Mouse (Mus musculus) midbrain, embryonic 11.5 days (tissue): Measurements from ENCODE around the gene Lnx2. TPM values are rescaled to one million over a fixed set of nuclear protein-coding genes. Genes with fewer than 3 reads are reported as not detected.

ENCODE experiments used
- ATAC-seq: fragments of 200-750 bp; cut with Nextera tagmentation; 2 replicates; pipeline ENCODE4 v1.8.0; 2017; ENCODE audit warnings: moderate TSS enrichment, moderate library complexity; ENCODE audit not compliant: low FRiP score
- DNase-seq: peaks from one replicate; pipeline ENCODE4 v3.0.0; 2015; ENCODE audit warnings: low spot score; ENCODE audit errors: missing footprints
- H3K27ac ChIP-seq: fragments of 300-500 bp; sonication (generic); 2 replicates; pipeline ENCODE4 v1.5.1; 2014; ENCODE audit warnings: low read depth, low read length
- H3K27me3 ChIP-seq: fragments of 300-500 bp; sonication (generic); 2 replicates; pipeline ENCODE4 v1.6.1; 2014; ENCODE audit warnings: mild to moderate bottlenecking, low read length, moderate library complexity, mixed read lengths; ENCODE audit not compliant: control insufficient read depth, insufficient read depth
- H3K36me3 ChIP-seq: fragments of 300-500 bp; sonication (generic); 2 replicates; pipeline ENCODE4 v1.6.1; 2014; ENCODE audit warnings: mild to moderate bottlenecking, low read length, moderate library complexity, mixed read lengths; ENCODE audit not compliant: control insufficient read depth, insufficient read depth
- H3K4me1 ChIP-seq: fragments of 300-500 bp; sonication (generic); 2 replicates; pipeline ENCODE4 v1.6.1; 2014; ENCODE audit warnings: low read length; ENCODE audit not compliant: control insufficient read depth, insufficient read depth
- H3K4me2 ChIP-seq: fragments of 300-500 bp; sonication (generic); 2 replicates; pipeline ENCODE4 v1.6.1; 2014; ENCODE audit warnings: mild to moderate bottlenecking, moderate library complexity
- H3K4me3 ChIP-seq: fragments of 300-500 bp; sonication (generic); 2 replicates; pipeline ENCODE4 v1.5.1; 2014; ENCODE audit warnings: low read depth, low read length
- H3K9ac ChIP-seq: fragments of 300-500 bp; sonication (generic); 2 replicates; pipeline ENCODE4 v1.6.1; 2014; ENCODE audit warnings: low read length
- H3K9me3 ChIP-seq: fragments of 300-500 bp; sonication (generic); 2 replicates; pipeline ENCODE4 v1.6.1; 2016; ENCODE audit warnings: low read length; ENCODE audit not compliant: control insufficient read depth
- WGBS: fragments of 180-500 bp; shearing (Covaris S2); extraction: QIAGEN DNeasy Blood & Tissue Kit; methylation state at CpG from one replicate; pipeline ENCODE4 v1.1.7; 2014; 5-methylcytosine and 5-hydroxymethylcytosine counted together
- polyA plus RNA-seq: library from polyadenylated mRNA; unstranded; fragments of >200 nt; fragmentation: Nextera tagmentation; extraction: Ambion mirVana; gene quantifications from 2 replicates; pipeline ENCODE4 v1.2.1, GENCODE M21; 2014

Lnx2 gene
- polyA plus RNA-seq, 1 experiment from 2014 or later = 8.1 TPM

GRCm38 (mm10) chr5:147107276-147107675, 30.9 kb upstream of the Lnx2 start:
- Histone ChIP-seq H3K36me3 (peaks cover 5% of the 10 kb centered on the region; the same call in 1 of the 2 replicates), H3K27me3 (no peaks in the 10 kb centered on the region), H3K9me3 (no peaks in the 10 kb centered on the region), H3K27ac (no peak overlapping the region), H3K4me1 (no peaks in the 10 kb centered on the region), H3K4me3 (no peak overlapping the region), H3K9ac (no peak overlapping the region), H3K4me2 (no peak overlapping the region)
- 97% methylated on average over 3 of the region's 3 CpGs for WGBS
- ATAC-seq = no peak
- DNase-seq = no peak

- no peak for ATAC-seq
- Histone ChIP-seq H3K27ac (no peak overlapping the region), H3K4me1 (no peaks in the 10 kb centered on the region), H3K9ac (no peak overlapping the region), H3K4me2 (no peak overlapping the region), H3K4me3 (no peak overlapping the region), H3K27me3 (no peaks in the 10 kb centered on the region), H3K9me3 (no peaks in the 10 kb centered on the region), H3K36me3 (0 out of 2 replicates have a peak, but pooled peaks cover 2% of the 10 kb centered on the region)
- WGBS = 92% methylated on average over 6 of the region's 6 CpGs
- DNase-seq = no peak
These were observed 25.9 kb upstream of the Lnx2 start for GRCm38 (mm10) chr5:147102295-147102694.

- DNase-seq (peak; percentile 21), ATAC-seq (no peak)
- H3K4me2 ChIP-seq = no peak overlapping the region
- H3K9me3 ChIP-seq = no peaks in the 10 kb centered on the region
- no peak overlapping the region for H3K9ac ChIP-seq
- H3K4me3 ChIP-seq = no peak overlapping the region
- 85% methylated on average over 2 of the region's 2 CpGs for WGBS
- H3K27me3 ChIP-seq = no peaks in the 10 kb centered on the region
- 0 out of 2 replicates have a peak, but pooled peaks cover 5% of the 10 kb centered on the region for H3K36me3 ChIP-seq
- H3K4me1 ChIP-seq = no peaks in the 10 kb centered on the region
- no peak overlapping the region for H3K27ac ChIP-seq
These were observed 23.8 kb upstream of the Lnx2 start for GRCm38 (mm10) chr5:147100180-147100579.

- Histone ChIP-seq H3K27me3 (no peaks in the 10 kb centered on the region), H3K9me3 (no peaks in the 10 kb centered on the region), H3K36me3 (0 out of 2 replicates have a peak, but pooled peaks cover 5% of the 10 kb centered on the region), H3K4me1 (no peaks in the 10 kb centered on the region), H3K9ac (no peak overlapping the region), H3K27ac (no peak overlapping the region), H3K4me2 (no peak overlapping the region), H3K4me3 (no peak overlapping the region)
- WGBS = 91% methylated on average over 7 of the region's 7 CpGs
- DNase-seq (no peak), ATAC-seq (no peak)
These were observed 22.3 kb upstream of the Lnx2 start for GRCm38 (mm10) chr5:147098667-147099066.

GRCm38 (mm10) chr5:147096586-147096985, 20.2 kb upstream of the Lnx2 start:
- Histone ChIP-seq H3K4me2 (no peak overlapping the region), H3K4me1 (no peaks in the 10 kb centered on the region)
- no peak for DNase-seq

GRCm38 (mm10) chr5:147094296-147094695, 17.9 kb upstream of the Lnx2 start:
- Histone ChIP-seq H3K27ac (no peak overlapping the region), H3K4me3 (no peak overlapping the region), H3K9me3 (no peaks in the 10 kb centered on the region), H3K4me2 (no peak overlapping the region), H3K4me1 (no peaks in the 10 kb centered on the region), H3K27me3 (no peaks in the 10 kb centered on the region), H3K9ac (no peak overlapping the region), H3K36me3 (0 out of 2 replicates have a peak, but pooled peaks cover 2% of the 10 kb centered on the region)
- DNase-seq (no peak), ATAC-seq (no peak)
- WGBS = 91% methylated on average over 6 of the region's 6 CpGs

More at GRCm38 (mm10) chr5:147096586-147096985, 20.2 kb upstream of the Lnx2 start:
- no peak for ATAC-seq
- no peaks in the 10 kb centered on the region for H3K27me3 ChIP-seq
- no peak overlapping the region for H3K27ac ChIP-seq
- H3K9me3 ChIP-seq = no peaks in the 10 kb centered on the region
- WGBS = 98% methylated on average over 4 of the region's 4 CpGs
- no peak overlapping the region for H3K9ac ChIP-seq
- H3K4me3 ChIP-seq = no peak overlapping the region
- H3K36me3 ChIP-seq = 0 out of 2 replicates have a peak, but pooled peaks cover 2% of the 10 kb centered on the region

- Histone ChIP-seq H3K4me2 (no peak overlapping the region), H3K27ac (no peak overlapping the region), H3K9ac (no peak overlapping the region), H3K27me3 (no peaks in the 10 kb centered on the region), H3K36me3 (peaks cover 2% of the 10 kb centered on the region; the same call in 1 of the 2 replicates), H3K4me3 (no peak overlapping the region), H3K9me3 (no peaks in the 10 kb centered on the region), H3K4me1 (no peaks in the 10 kb centered on the region)
- DNase-seq (no peak), ATAC-seq (no peak)
- 94% methylated on average over 7 of the region's 7 CpGs for WGBS
These were observed 16.1 kb upstream of the Lnx2 start for GRCm38 (mm10) chr5:147092448-147092847.

- H3K4me3 ChIP-seq = no peak overlapping the region
- H3K4me2 ChIP-seq = no peak overlapping the region
- H3K27me3 ChIP-seq = no peaks in the 10 kb centered on the region
- no peaks in the 10 kb centered on the region for H3K4me1 ChIP-seq
- no peak overlapping the region for H3K9ac ChIP-seq
- H3K36me3 ChIP-seq = peaks cover 3% of the 10 kb centered on the region
- DNase-seq (no peak), ATAC-seq (no peak)
- H3K27ac ChIP-seq = no peak overlapping the region
- no peaks in the 10 kb centered on the region for H3K9me3 ChIP-seq
- 88% methylated on average over 11 of the region's 11 CpGs for WGBS
These were observed 14.0 kb upstream of the Lnx2 start for GRCm38 (mm10) chr5:147090256-147090963.

- no peak overlapping the region for H3K4me2 ChIP-seq
- DNase-seq = no peak
- H3K27ac ChIP-seq = no peak overlapping the region
- no peak overlapping the region for H3K9ac ChIP-seq
- no peaks in the 10 kb centered on the region for H3K4me1 ChIP-seq
- H3K4me3 ChIP-seq = no peak overlapping the region
- ATAC-seq = no peak
- H3K36me3 ChIP-seq = peaks cover 3% of the 10 kb centered on the region
- H3K27me3 ChIP-seq = no peaks in the 10 kb centered on the region
- H3K9me3 ChIP-seq = no peaks in the 10 kb centered on the region
- 91% methylated on average over 3 of the region's 3 CpGs for WGBS
These were observed 13.4 kb upstream of the Lnx2 start for GRCm38 (mm10) chr5:147089836-147090235.
